Mouse (Mus musculus) forebrain, embryonic 13.5 days (tissue): ENCODE data around the gene Zmiz1. TPM values are rescaled to one million over a fixed set of nuclear protein-coding genes. Genes with fewer than 3 reads are reported as not detected.

Source experiments
- ATAC-seq: fragments of 200-750 bp; cut with Nextera tagmentation; 2 replicates; pipeline ENCODE4 v1.8.0; 2017
- H3K27ac ChIP-seq: fragments of 300-500 bp; sonication (generic); 2 replicates; pipeline ENCODE4 v1.5.1; 2015; ENCODE audit warnings: inconsistent platforms, mild to moderate bottlenecking, moderate library complexity
- H3K27me3 ChIP-seq: fragments of 300-500 bp; sonication (generic); 2 replicates; pipeline ENCODE4 v1.6.1; 2015; ENCODE audit warnings: mild to moderate bottlenecking, inconsistent platforms
- H3K36me3 ChIP-seq: fragments of 300-500 bp; sonication (generic); 2 replicates; pipeline ENCODE4 v1.6.1; 2015; ENCODE audit warnings: mild to moderate bottlenecking, inconsistent platforms; ENCODE audit not compliant: poor library complexity, severe bottlenecking
- H3K4me1 ChIP-seq: fragments of 300-500 bp; sonication (generic); 2 replicates; pipeline ENCODE4 v1.6.1; 2015; ENCODE audit warnings: inconsistent platforms
- H3K4me2 ChIP-seq: fragments of 300-500 bp; sonication (generic); 2 replicates; pipeline ENCODE4 v1.6.1; 2015; ENCODE audit warnings: inconsistent platforms, mild to moderate bottlenecking, moderate library complexity
- H3K4me3 ChIP-seq: fragments of 300-500 bp; sonication (generic); 2 replicates; pipeline ENCODE4 v1.5.1; 2015; ENCODE audit warnings: mild to moderate bottlenecking, inconsistent platforms
- H3K9ac ChIP-seq: fragments of 300-500 bp; sonication (generic); 2 replicates; pipeline ENCODE4 v1.6.1; 2015; ENCODE audit warnings: mild to moderate bottlenecking, inconsistent platforms
- H3K9me3 ChIP-seq: fragments of 300-500 bp; sonication (generic); replicated peaks from 2 replicates; pipeline ENCODE4 v1.6.1; 2016; ENCODE audit warnings: inconsistent platforms
- WGBS: fragments of 180-500 bp; shearing (Covaris S2); methylation state at CpG from one replicate; pipeline ENCODE4 v1.1.7; 2015; 5-methylcytosine and 5-hydroxymethylcytosine counted together
- polyA plus RNA-seq: library from polyadenylated mRNA; unstranded; fragments of >200 nt; fragmentation: Nextera tagmentation; extraction: Ambion mirVana; gene quantifications from 2 replicates; pipeline ENCODE4 v1.2.1, GENCODE M21; 2015

Zmiz1 gene
- polyA plus RNA-seq, 1 experiment from 2014 or later: 57.2 TPM

DNA sequence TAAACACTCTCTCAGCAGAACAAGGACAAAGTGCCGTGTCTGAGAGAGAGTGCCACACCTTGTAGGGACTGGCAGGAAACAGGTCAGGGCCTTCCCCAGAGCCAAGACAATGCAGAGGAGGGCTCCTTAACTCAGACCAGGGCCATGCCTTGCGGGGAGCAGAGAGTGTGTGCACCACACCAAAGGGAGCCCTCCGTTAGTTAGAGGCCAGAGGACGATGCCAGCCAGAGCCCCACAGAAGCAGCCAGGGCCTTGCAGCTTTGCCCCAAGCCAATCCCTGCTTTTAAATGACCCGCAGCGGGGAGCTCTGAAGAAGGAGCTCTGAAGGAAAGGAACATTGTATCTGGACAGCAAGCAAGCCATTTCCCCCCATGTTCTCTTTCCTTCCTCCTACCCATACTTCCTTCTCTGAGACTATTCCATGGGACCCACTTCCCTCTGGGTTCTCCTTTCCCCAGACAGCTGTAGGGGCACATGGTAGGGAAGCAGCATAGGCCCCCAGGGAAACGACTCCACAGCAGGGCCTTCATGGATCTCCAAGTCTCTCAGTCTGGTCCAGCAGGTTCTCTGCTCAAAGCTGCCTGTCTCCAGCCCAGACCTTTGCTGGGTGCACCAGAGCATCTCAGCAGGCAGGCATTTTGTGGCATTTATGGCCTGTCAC is 204.8 kb downstream of the Zmiz1 start:
- H3K4me2 ChIP-seq: no peak overlapping the region
- no peaks in the 10 kb centered on the region for H3K4me1 ChIP-seq
- no peak for ATAC-seq
- H3K9ac ChIP-seq: no peak overlapping the region; the same call in 1 of the 2 replicates
- H3K4me3 ChIP-seq: no peak overlapping the region
- no peaks in the 10 kb centered on the region for H3K9me3 ChIP-seq
- peaks cover 86% of the 10 kb centered on the region for H3K36me3 ChIP-seq
- WGBS: 80% methylated on average over 7 of the region's 7 CpGs
- H3K27me3 ChIP-seq: no peaks in the 10 kb centered on the region
- H3K27ac ChIP-seq: peak overlapping the region; percentile 62

DNA sequence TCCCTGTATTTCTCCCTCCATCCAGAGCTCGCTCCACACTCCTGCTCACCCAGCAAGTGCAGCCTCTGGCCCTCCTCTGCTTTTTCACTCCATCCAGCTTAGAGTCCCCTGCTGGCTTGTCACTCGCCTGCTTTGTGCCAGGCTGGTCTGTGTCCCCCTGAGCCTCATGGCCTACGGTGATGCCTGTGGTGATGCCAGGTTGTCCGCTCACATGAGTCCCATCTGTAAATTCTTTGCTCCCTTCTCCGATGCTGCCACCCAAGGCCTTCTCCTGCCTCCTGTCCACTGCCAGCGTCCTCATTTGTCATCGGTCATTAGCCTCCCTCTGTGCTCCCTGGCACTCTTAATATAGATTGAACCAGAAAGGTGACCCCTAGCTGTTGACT is 205.3 kb downstream of the Zmiz1 start:
- 76% methylated on average over 7 of the region's 7 CpGs for WGBS
- H3K27me3 ChIP-seq: no peaks in the 10 kb centered on the region
- no peak overlapping the region for H3K4me2 ChIP-seq
- no peak overlapping the region for H3K9ac ChIP-seq
- H3K36me3 ChIP-seq: peaks cover 85% of the 10 kb centered on the region
- no peak overlapping the region for H3K4me3 ChIP-seq
- no peak for ATAC-seq
- H3K4me1 ChIP-seq: no peaks in the 10 kb centered on the region
- no peaks in the 10 kb centered on the region for H3K9me3 ChIP-seq
- peak overlapping the region; percentile 62 for H3K27ac ChIP-seq

DNA sequence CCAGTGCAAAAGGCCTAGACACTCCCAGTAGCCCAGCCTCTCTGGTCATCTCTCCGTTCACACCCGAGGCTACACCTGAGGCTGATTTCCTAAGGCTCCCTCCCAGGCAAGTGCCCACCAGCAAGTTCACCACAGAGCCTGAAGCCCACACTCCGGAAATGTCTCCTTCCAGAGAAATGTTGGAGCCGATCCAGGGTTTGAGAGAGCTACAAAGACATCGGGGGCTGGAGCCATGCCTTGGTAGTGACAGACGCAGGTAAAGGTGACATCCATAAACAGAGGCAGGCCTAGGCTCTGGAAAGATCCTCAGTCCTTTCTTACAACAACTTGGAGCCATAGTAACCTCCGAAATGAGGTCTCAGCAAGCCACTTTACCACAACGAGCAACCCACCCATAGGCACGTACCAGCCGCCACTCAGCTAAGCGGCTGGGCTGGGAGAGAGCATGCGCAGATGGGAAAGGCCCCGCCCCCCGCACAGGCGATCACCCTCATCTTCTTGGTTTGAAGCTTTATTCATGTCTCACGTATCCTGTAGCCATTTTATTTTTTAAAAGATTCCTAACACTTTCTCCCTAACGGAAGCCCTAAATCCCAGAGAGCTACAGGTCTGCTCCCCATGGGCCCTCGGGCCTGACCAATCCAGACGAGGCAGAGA is 206.5 kb downstream of the Zmiz1 start:
- 71% methylated on average over 19 of the region's 19 CpGs for WGBS
- no peak overlapping the region for H3K9ac ChIP-seq
- ATAC-seq: 0 out of 2 replicates have a peak, but pooled peaks have one; percentile 44
- H3K9me3 ChIP-seq: no peaks in the 10 kb centered on the region
- no peaks in the 10 kb centered on the region for H3K27me3 ChIP-seq
- H3K4me2 ChIP-seq: no peak overlapping the region
- H3K4me1 ChIP-seq: no peaks in the 10 kb centered on the region
- no peak overlapping the region for H3K4me3 ChIP-seq
- peaks cover 73% of the 10 kb centered on the region for H3K36me3 ChIP-seq
- H3K27ac ChIP-seq: peak overlapping the region; percentile 20; the same call in 1 of the 2 replicates

DNA sequence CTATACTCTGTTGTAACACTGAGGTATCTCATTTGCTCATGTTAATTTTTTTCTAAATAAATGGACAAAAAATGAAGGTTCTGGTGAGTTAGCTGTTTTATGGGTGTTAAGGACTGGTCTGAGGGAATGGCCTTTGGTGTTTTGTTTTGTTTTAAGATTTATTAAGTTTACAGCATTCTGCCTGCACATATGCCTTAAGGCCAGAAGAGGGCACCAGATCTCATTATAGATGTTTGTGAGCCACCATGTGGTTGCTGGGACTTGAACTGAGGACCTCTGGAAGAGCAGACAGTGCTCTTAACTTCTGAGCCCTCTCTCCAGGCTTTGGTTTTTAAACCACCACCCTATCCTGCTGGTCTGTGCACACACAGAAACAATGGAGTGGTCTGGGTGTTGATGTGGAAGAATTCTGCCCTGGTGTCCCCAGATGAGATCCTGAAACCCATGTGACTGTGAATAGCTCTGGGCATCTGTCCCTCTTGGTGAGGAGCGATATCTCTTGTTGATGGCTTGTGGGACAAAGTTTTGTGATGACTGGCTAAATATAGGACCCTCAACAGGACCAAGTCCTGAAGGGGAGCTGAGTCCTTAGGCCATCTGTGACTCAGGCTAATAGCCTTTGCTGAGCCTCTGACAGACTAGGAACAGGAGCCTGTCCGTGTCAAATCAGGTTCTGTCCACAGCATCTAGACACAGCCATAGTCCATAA is 207.8 kb downstream of the Zmiz1 start:
- Histone ChIP-seq H3K27me3 (no peaks in the 10 kb centered on the region), H3K9ac (no peak overlapping the region), H3K9me3 (no peaks in the 10 kb centered on the region), H3K4me1 (no peaks in the 10 kb centered on the region), H3K36me3 (peaks cover 59% of the 10 kb centered on the region), H3K4me3 (no peak overlapping the region), H3K27ac (no peak overlapping the region), H3K4me2 (no peak overlapping the region)
- 93% methylated on average over 2 of the region's 2 CpGs for whole genome bisulfite sequencing
- ATAC-seq: no peak

DNA sequence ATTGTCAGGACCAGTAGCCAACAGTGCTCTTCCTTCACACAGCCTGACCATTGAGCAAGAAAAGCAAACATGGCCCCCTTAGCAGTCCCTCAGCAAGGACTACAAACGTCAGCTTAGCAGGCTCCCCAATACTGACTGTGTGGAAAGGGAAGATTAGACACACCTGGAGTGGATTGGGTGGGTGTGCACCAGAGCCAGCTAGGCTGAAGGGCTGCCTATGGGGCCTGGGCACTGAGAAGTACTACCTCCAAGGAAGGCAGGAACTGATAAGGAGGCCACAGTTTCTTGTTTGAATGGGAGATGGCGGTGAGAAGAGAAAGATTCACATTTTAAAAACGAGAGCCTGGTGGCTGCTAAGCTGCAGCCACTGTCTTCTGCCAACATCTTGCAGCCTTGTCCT is 208.6 kb downstream of the Zmiz1 start:
- H3K27me3 ChIP-seq: no peaks in the 10 kb centered on the region
- ATAC-seq: no peak
- H3K4me3 ChIP-seq: no peak overlapping the region
- no peak overlapping the region for H3K27ac ChIP-seq
- 79% methylated on average over 3 of the region's 3 CpGs for WGBS
- no peaks in the 10 kb centered on the region for H3K4me1 ChIP-seq
- no peak overlapping the region for H3K4me2 ChIP-seq
- H3K36me3 ChIP-seq: peaks cover 52% of the 10 kb centered on the region
- H3K9me3 ChIP-seq: no peaks in the 10 kb centered on the region
- no peak overlapping the region for H3K9ac ChIP-seq

DNA sequence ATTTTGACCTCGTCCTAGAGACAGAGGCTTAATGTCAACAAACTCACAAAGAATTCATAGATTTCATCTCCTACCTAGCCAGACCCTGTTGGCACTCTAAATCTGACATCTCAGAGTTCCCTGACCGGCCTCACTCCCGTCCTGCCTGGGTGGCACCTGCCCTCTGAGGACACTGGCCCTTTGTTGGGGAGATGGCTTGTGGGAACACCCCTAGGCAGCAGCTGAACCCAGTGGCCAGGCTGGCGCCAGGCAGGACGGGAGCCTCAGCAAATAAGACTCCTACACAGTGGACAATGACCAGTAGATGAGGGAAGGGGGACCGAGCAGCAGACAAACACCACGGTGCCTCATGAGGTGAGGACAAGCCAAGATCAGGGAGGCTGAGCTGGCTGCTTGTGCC is 220.6 kb downstream of the Zmiz1 start:
- H3K27me3 ChIP-seq: no peaks in the 10 kb centered on the region
- H3K36me3 ChIP-seq: no peaks in the 10 kb centered on the region
- H3K27ac ChIP-seq: no peak overlapping the region
- no peaks in the 10 kb centered on the region for H3K4me1 ChIP-seq
- no peak for ATAC-seq
- H3K4me3 ChIP-seq: no peak overlapping the region
- H3K9me3 ChIP-seq: no peaks in the 10 kb centered on the region
- no peak overlapping the region for H3K9ac ChIP-seq
- 76% methylated on average over 7 of the region's 7 CpGs for WGBS
- H3K4me2 ChIP-seq: no peak overlapping the region

DNA sequence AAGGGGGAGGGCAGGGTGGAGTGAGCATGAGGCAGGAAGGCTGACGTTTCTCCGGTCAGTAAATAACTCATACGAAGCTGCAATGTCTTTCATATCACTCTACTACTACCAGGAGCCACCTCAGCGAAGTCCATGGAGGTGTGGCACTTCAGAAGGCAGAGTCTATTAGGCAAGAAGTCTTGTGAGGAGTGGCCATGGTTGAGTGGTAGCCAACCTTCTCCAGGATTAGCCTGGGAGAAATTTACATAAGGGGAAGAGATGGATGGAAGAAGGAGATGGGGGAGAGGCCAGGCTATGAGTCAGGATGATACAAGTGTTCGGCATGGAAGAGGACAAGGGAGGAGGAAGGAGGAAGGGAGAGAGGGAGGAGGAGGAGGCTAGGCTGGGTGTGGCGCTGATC is 223.0 kb downstream of the Zmiz1 start:
- H3K4me2 ChIP-seq: no peak overlapping the region
- no peak overlapping the region for H3K27ac ChIP-seq
- 84% methylated on average over 6 of the region's 6 CpGs for WGBS
- no peaks in the 10 kb centered on the region for H3K27me3 ChIP-seq
- H3K4me1 ChIP-seq: no peaks in the 10 kb centered on the region
- H3K36me3 ChIP-seq: no peaks in the 10 kb centered on the region
- H3K9ac ChIP-seq: no peak overlapping the region
- ATAC-seq: no peak
- no peaks in the 10 kb centered on the region for H3K9me3 ChIP-seq
- no peak overlapping the region for H3K4me3 ChIP-seq

DNA sequence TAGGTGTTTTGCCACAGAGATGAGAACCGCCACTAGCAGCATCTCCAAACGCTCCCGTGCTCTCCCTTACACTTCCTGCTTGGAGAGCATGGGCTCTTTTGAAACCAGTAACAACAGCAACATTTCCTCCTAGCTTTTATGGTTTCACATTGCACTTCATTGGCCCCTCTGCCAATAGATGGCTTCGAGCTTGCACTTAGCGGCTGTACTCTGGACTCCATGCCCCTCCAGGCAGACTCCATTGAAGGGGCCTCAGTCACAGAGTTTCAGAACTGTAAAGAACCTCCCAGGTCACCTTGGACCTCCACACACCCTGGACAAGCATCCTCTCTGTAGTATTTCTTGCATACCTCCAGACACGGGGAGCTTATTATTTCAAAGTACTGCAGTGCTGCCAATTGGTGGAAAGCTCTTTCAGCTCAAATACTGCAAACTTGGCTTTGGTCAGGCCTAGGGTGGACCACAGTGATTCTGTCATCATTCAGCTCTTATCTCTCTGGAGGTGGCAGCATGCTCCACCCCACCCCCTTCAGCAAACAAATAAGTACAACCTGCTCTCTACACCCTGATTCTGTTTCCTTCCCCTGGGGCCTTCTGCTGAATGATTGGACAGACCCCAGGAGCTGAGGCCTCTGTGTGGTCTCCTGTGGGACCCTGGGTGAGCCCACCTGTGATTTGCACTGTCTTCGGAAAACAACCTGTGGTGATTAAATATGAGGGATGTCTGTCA is 227.4 kb downstream of the Zmiz1 start:
- no peak for ATAC-seq
- Histone ChIP-seq H3K27ac (no peak overlapping the region), H3K9ac (no peak overlapping the region), H3K27me3 (no peaks in the 10 kb centered on the region), H3K4me3 (no peak overlapping the region), H3K36me3 (no peaks in the 10 kb centered on the region), H3K4me2 (no peak overlapping the region), H3K9me3 (no peaks in the 10 kb centered on the region), H3K4me1 (no peaks in the 10 kb centered on the region)
- 86% methylated on average over 7 of the region's 7 CpGs for WGBS

DNA sequence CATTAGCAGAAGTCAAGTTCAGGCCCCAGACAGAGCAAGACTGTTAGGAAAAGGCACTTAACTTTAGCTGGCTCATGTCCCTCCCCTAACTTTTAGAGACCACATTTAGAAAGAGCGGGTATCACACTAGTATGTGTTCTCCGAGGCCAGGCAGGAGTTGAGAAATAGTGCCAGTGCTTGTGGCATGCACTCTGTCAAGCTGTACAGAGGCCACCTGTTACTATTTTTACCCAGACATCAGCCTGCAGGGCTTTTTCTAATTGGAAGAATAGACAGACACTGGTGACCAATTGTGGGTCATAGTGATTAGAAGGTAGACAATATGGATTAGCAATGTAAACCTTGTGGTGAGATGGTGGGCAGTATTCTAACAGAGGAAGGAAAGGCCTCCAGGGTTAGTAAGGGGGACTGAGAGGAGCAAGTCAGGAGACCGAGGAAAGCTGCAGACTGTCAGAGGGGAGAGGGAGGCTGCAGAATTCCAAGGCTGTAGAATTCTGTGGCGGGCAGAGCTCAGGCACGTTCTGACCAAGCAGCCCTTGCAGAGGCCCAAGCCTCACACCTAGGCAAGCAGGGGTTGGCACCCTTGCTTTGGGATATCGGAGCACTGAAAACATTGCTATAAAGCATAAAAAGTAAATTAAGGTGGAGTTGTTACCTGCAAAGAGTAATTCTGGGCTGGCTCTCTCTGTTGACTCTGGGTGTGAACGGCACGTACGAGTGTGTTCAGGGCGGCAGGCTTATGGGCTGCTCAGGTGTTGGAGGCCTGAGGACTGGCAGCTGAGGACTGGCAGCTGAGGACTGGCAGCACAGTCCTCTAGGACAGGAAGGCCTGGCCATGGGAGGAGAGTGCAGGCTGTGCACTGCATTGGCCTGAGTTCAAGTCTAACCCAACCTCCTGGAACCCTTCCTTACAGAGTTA is 228.3 kb downstream of the Zmiz1 start:
- Histone ChIP-seq H3K9ac (no peak overlapping the region), H3K27ac (no peak overlapping the region), H3K36me3 (no peaks in the 10 kb centered on the region), H3K4me1 (no peaks in the 10 kb centered on the region), H3K9me3 (no peaks in the 10 kb centered on the region), H3K4me2 (no peak overlapping the region), H3K4me3 (no peak overlapping the region), H3K27me3 (no peaks in the 10 kb centered on the region)
- 84% methylated on average over 10 of the region's 10 CpGs for WGBS
- no peak for ATAC-seq

DNA sequence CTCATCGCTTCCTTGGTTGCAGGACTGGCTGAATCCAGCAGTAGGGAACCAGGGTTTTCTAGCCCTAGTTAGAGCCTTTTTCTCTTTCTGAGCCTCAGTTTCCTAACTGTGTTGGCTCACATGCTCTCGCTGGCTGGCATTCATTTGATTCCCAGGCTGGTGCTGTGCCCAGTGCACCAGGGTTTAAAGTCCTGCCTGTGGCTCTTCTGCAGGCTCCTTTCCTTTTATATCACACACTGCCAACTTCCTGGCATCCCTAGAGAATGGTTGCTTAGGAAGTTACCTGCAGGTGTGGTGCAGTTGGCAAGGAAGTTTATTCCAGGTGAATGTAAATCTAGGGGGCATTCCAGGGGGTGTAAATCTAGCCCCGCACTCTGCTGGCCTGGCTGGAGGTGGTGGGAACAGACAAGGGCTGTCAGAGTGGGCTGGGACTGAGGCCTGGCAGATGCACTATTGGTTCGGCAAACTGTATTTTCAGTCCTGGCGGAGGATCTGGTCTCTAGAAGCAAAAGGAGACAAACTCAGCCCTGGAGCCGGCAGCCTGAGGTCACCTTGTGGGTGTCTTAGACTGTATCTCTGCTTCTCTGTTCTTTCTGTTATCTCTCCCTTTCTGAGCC is 234.4 kb downstream of the Zmiz1 start:
- ATAC-seq: peak; percentile 48
- Histone ChIP-seq H3K36me3 (peaks cover 26% of the 10 kb centered on the region), H3K9ac (peak overlapping the region; percentile 14), H3K4me1 (peaks cover 27% of the 10 kb centered on the region), H3K27ac (no peak overlapping the region), H3K9me3 (no peaks in the 10 kb centered on the region), H3K27me3 (no peaks in the 10 kb centered on the region), H3K4me2 (peak overlapping the region; percentile 97), H3K4me3 (peak overlapping the region; percentile 85; the same call in 1 of the 2 replicates)
- 65% methylated on average over 6 of the region's 6 CpGs for WGBS
